Mouse (Mus musculus): ENCODE measurements around the gene Tiam2.

DNA sequence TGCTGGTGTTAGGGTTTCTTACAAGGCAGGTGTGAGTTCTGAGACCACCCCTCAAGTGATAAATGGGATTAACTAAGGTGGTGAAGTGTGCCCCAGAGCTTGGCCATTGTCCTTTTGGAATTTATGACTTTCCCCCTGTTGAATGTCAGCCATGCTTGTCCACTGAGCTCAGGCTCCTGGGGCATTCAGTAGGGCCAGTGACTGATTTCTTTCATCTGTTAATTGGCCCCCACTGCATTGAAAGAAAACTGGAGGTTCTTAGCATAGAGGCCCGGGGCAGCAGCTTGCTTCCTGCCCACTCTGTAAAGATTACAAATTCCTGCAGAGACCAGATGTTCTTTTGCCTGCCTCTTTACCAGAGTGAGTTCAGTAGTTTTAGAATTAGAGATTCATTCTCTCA is 80.7 kb downstream of the Tiam2 start:
- TF ChIP-seq CTCF (IDR thresholded peaks at IDR 0.05; ENCODE audit: low read depth, low read length) (no peak), POLR2A (IDR thresholded peaks at IDR 0.05; ENCODE audit: insufficient read depth, low read length) (no peak)
